Mouse (Mus musculus) myocyte (in vitro differentiated cells): ENCODE results near the gene Entpd8.

Experiments used
- CEBPB ChIP-seq: IDR thresholded peaks from 2 replicates; pipeline ENCODE4 v1.6.1; 2011; ENCODE audit warnings: mild to moderate bottlenecking, moderate library complexity; ENCODE audit not compliant: poor library complexity, insufficient read depth, severe bottlenecking
- E2F4 ChIP-seq: IDR thresholded peaks from one replicate; pipeline ENCODE4 v1.6.1; 2011; ENCODE audit warnings: mild to moderate bottlenecking, control low read depth, moderate library complexity; ENCODE audit not compliant: insufficient read depth
- MAX ChIP-seq: IDR thresholded peaks from one replicate; pipeline ENCODE4 v1.6.1; 2011; ENCODE audit warnings: low read depth, mild to moderate bottlenecking, control low read depth
- MYOD1 ChIP-seq, 3 experiments: IDR thresholded peaks; one replicate each; pipeline ENCODE4 v1.6.1; 2011; ENCODE audit warnings: control low read depth in 2 of 3, low read depth in 2 of 3, mild to moderate bottlenecking in 2 of 3, moderate library complexity in 1 of 3; ENCODE audit not compliant: insufficient read length in 2 of 3, control insufficient read depth in 1 of 3
- MYOG ChIP-seq, 3 experiments: IDR thresholded peaks; one replicate each; pipeline ENCODE4 v1.6.1; 2011; ENCODE audit warnings: control low read depth in 2 of 3, low read depth in 2 of 3, mild to moderate bottlenecking in 2 of 3; ENCODE audit not compliant: insufficient read length in 2 of 3, control insufficient read depth in 1 of 3, insufficient read depth in 1 of 3
- POLR2A ChIP-seq: IDR thresholded peaks from one replicate; pipeline ENCODE4 v1.6.1; 2011; ENCODE audit warnings: low read depth, mild to moderate bottlenecking, control low read depth, moderate library complexity; ENCODE audit not compliant: insufficient read length
- POLR2AphosphoS2 ChIP-seq: IDR thresholded peaks from one replicate; pipeline ENCODE4 v1.6.1; 2011; ENCODE audit warnings: low read depth, control low read depth; ENCODE audit not compliant: insufficient read length
- REST ChIP-seq: IDR thresholded peaks from one replicate; pipeline ENCODE4 v1.6.1; 2011; ENCODE audit warnings: mild to moderate bottlenecking, control low read depth, moderate library complexity; ENCODE audit not compliant: insufficient read depth, insufficient read length
- SRF ChIP-seq: IDR thresholded peaks from one replicate; pipeline ENCODE4 v1.6.1; 2011; ENCODE audit warnings: low read depth; ENCODE audit not compliant: control insufficient read depth, insufficient read length
- TCF12 ChIP-seq: IDR thresholded peaks from one replicate; pipeline ENCODE4 v1.6.1; 2011; ENCODE audit warnings: mild to moderate bottlenecking, control low read depth; ENCODE audit not compliant: poor library complexity, insufficient read depth, severe bottlenecking
- USF1 ChIP-seq: IDR thresholded peaks from one replicate; pipeline ENCODE4 v1.6.1; 2011; ENCODE audit warnings: low read depth, mild to moderate bottlenecking, control low read depth, moderate library complexity

GRCm38 (mm10) chr2:25058926-25059325 lies 21.2 kb upstream of the Entpd8 start:
- TF ChIP-seq MYOG (IDR thresholded peaks at IDR 0.05; ENCODE audit: control insufficient read depth in 1 of 3, insufficient read depth in 1 of 3, insufficient read length in 2 of 3, low read depth in 2 of 3): no peak
- no peak for TF ChIP-seq E2F4
- no peak for TF ChIP-seq POLR2AphosphoS2
- no peak for TF ChIP-seq POLR2A
- no peak for TF ChIP-seq MYOD1 (IDR thresholded peaks at IDR 0.05; ENCODE audit: control insufficient read depth in 1 of 3, insufficient read length in 2 of 3, low read depth in 2 of 3)
- no peak for TF ChIP-seq MAX
- TF ChIP-seq CEBPB: no peak
- no peak for TF ChIP-seq TCF12
- no peak for TF ChIP-seq USF1
- no peak for TF ChIP-seq SRF
- TF ChIP-seq REST: no peak
